8 mouse cellular contexts compared by ENCODE assay signal in the genomic region with DNA sequence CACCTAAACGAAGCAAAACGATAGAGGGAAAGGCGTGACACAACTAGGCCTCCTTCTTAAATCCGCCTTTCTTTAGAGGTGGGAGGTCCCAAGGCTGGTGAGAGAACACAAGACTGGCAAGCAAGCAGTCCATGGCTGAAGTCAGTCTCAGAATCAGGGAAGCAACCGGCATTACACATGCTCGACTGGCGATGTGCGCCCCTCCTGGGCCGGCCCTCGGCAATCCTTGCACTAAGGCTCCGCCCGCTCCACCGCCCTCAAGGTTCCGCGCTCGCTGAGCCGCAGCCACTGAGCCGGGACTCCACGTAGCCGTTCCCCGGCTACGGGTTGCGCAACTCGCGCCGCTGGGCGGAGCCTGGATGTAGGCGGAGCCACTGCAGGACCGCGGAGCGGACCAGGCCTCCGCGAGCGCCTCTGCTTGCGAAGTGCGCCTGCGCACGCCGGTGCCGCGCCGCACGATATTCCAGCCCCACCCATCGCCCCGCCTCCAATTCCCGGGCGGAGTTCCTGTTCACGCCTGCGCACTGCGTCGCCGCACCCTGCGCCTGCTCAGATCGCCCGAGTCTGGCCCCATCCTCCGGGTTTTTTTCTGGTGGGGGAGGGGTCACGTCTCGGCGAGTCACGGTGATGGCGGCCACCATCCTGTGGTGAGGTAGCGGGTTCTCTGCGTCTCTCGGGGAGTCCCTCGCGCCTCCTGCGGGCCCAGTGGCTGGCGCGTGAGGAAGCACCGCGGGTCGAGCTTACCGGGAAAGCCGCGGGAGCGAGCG. TPM values are rescaled to one million over a fixed set of nuclear protein-coding genes. Genes with fewer than 3 reads are reported as not detected.
DNase-seq lines count a peak whose midpoint lies in the region; ATAC-seq and TF ChIP-seq lines count a peak whose summit lies in the region.

Gene Rad23b (plus strand): TSS at position 592 of the 767 bp plus-strand sequence.

- peaks cover 41% of the 10 kb centered on the region for H3K79me2 ChIP-seq in MEL (ENCODE audit: control insufficient read depth, insufficient read depth, low read length, poor library complexity)

- peak within 1 kb of the TSS; percentile 99 for H3K9ac ChIP-seq in MEL (ENCODE audit: control insufficient read depth, low read depth, low read length, poor library complexity, severe bottlenecking)
- peak within 1 kb of the TSS; percentile 98 for H3K9ac ChIP-seq in lung, embryonic 16.5 days (ENCODE audit: low read length)

- H3K9me3 ChIP-seq in MEL (replicated peaks; ENCODE audit: insufficient read depth, low read length): no peaks in the 10 kb centered on the region
- H3K9me3 ChIP-seq in lung, embryonic 16.5 days (ENCODE audit: control insufficient read depth, low read length): no peaks in the 10 kb centered on the region

- peak; percentile 95 for ATAC-seq in hematopoietic stem cell, adult 5-6 weeks (replicated peaks in 1 of 2; ENCODE audit: insufficient read depth in 1 of 2, low FRiP score in 2 of 2, low TSS enrichment in 1 of 2, low read depth in 1 of 2, poor library complexity in 2 of 2, severe bottlenecking in 2 of 2)
- ATAC-seq in lung, embryonic 16.5 days (ENCODE audit: low read depth): peak; percentile 98

- TF ChIP-seq CTCF in MEL (IDR thresholded peaks at IDR 0.05 in 2 of 3, conservative IDR thresholded peaks at IDR 0.05 in 1 of 3; ENCODE audit: control insufficient read depth in 1 of 3, insufficient read depth in 1 of 3, low read depth in 2 of 3, low read length in 3 of 3, poor library complexity in 1 of 3, severe bottlenecking in 1 of 3): no peak
- TF ChIP-seq CTCF in cerebellum, adult 2 months (IDR thresholded peaks at IDR 0.05; ENCODE audit: borderline replicate concordance, insufficient read depth, low read depth, low read length): no peak

- DNase-seq in MEL (ENCODE audit: low read depth, low spot score): peak; percentile 98
- DNase-seq in cerebellum, adult 2 months: peak; percentile 100
- DNase-seq in forelimb bud, embryonic 11.5 days (ENCODE audit: low read depth, low spot score): peak; percentile 100
- peak; percentile 98 for DNase-seq in layer of hippocampus, adult 9-10 months (ENCODE audit: low spot score)
- peak; percentile 99 for DNase-seq in ovary, postnatal 10 days (ENCODE audit: low spot score)
- peak; percentile 99 to 100 for DNase-seq in thymus, postnatal 10 days (ENCODE audit: low spot score in 2 of 2)

- no peak for TF ChIP-seq RAD21 in MEL (IDR thresholded peaks at IDR 0.05; ENCODE audit: low read depth, low read length)

- peak; percentile 66 to 89 for TF ChIP-seq POLR2A in MEL (IDR thresholded peaks at IDR 0.05; ENCODE audit: control insufficient read depth in 1 of 2, insufficient read depth in 1 of 2, low read depth in 1 of 2, low read length in 2 of 2, poor library complexity in 1 of 2)
- peak; percentile 72 for TF ChIP-seq POLR2A in cerebellum, adult 2 months (IDR thresholded peaks at IDR 0.05; ENCODE audit: borderline replicate concordance, insufficient read depth, low read length)

- H3K4me3 ChIP-seq in MEL (ENCODE audit: control insufficient read depth in 1 of 2, insufficient read depth in 1 of 2, low read depth in 2 of 2, low read length in 2 of 2): peak within 1 kb of the TSS; percentile 84 to 99
- peak within 1 kb of the TSS; percentile 94 for H3K4me3 ChIP-seq in cerebellum, adult 2 months (replicated peaks; ENCODE audit: insufficient read depth, low read depth, low read length)
- H3K4me3 ChIP-seq in lung, embryonic 16.5 days (ENCODE audit: low read length): peak within 1 kb of the TSS; percentile 99

- TF ChIP-seq EP300 in MEL (IDR thresholded peaks at IDR 0.05; ENCODE audit: low read depth in 1 of 2, low read length in 2 of 2): peak in 1 of 2 experiments; percentile 10; a peak in 1 of 4 replicates

- H3K27ac ChIP-seq in MEL (ENCODE audit: control insufficient read depth, low read depth, low read length): peak within 1 kb of the TSS; percentile 93
- H3K27ac ChIP-seq in cerebellum, adult 2 months (ENCODE audit: insufficient read depth, low read length): peak within 1 kb of the TSS; percentile 71
- H3K27ac ChIP-seq in lung, embryonic 16.5 days (ENCODE audit: low read length): peak within 1 kb of the TSS; percentile 84

- no peaks in the 10 kb centered on the region for H3K27me3 ChIP-seq in MEL (ENCODE audit: control insufficient read depth in 1 of 2, insufficient read depth in 2 of 2, low read length in 2 of 2)
- no peaks in the 10 kb centered on the region for H3K27me3 ChIP-seq in cerebellum, adult 2 months (ENCODE audit: control insufficient read depth, insufficient read depth, low read length)
- H3K27me3 ChIP-seq in lung, embryonic 16.5 days (ENCODE audit: control insufficient read depth, insufficient read depth, low read depth, low read length): no peaks in the 10 kb centered on the region; the same call in 1 of the 2 replicates

- under 1% methylated on average over 77 of the region's 77 CpGs for WGBS in cerebellum, adult 2 months
- WGBS in lung, embryonic 16.5 days: under 1% methylated on average over 65 of the region's 77 CpGs

- H3K4me2 ChIP-seq in lung, embryonic 16.5 days (ENCODE audit: low read depth, low read length): peak within 1 kb of the TSS; percentile 88

- peaks cover 20 to 24% of the 10 kb centered on the region in 2 experiments for H3K4me1 ChIP-seq in MEL (ENCODE audit: control insufficient read depth in 1 of 2, insufficient read depth in 2 of 2, low read length in 2 of 2)
- H3K4me1 ChIP-seq in cerebellum, adult 2 months (ENCODE audit: control insufficient read depth, insufficient read depth, low read length): no peaks in the 10 kb centered on the region
- peaks cover 21% of the 10 kb centered on the region for H3K4me1 ChIP-seq in lung, embryonic 16.5 days (replicated peaks; ENCODE audit: control insufficient read depth, insufficient read depth, low read length)

- peaks cover 8 to 34% of the 10 kb centered on the region in 2 experiments; a peak in 3 of 4 replicates for H3K36me3 ChIP-seq in MEL (ENCODE audit: control insufficient read depth in 1 of 2, insufficient read depth in 2 of 2, low read length in 2 of 2)
- H3K36me3 ChIP-seq in lung, embryonic 16.5 days (ENCODE audit: control insufficient read depth, insufficient read depth, low read length): no peaks in the 10 kb centered on the region

TF ChIP-seq in MEL, 35 proteins besides CTCF, POLR2A, EP300 and RAD21:
- TF ChIP-seq POLR2AphosphoS2 (IDR thresholded peaks at IDR 0.05; ENCODE audit: low read length) (peak; percentile 61; the same call in 1 of the 2 replicates), TCF12 (IDR thresholded peaks at IDR 0.05; ENCODE audit: low read depth, low read length) (peak; percentile 66; the same call in 1 of the 2 replicates), NRF1 (IDR thresholded peaks at IDR 0.05; ENCODE audit: insufficient read depth, low read depth, low read length, poor library complexity, severe bottlenecking) (peak; percentile 98), MYC (IDR thresholded peaks at IDR 0.05; ENCODE audit: low read depth, low read length) (peak; percentile 64; the same call in 1 of the 2 replicates), MAZ (IDR thresholded peaks at IDR 0.05; ENCODE audit: low read depth, low read length) (peak; percentile 97), MAFK (IDR thresholded peaks at IDR 0.05; ENCODE audit: borderline replicate concordance, low read depth, low read length) (no peak), UBTF (IDR thresholded peaks at IDR 0.05; ENCODE audit: borderline replicate concordance, insufficient read depth, low read depth, low read length) (0 out of 2 replicates have a peak, but pooled peaks have one; percentile 80), USF1 (IDR thresholded peaks at IDR 0.05; ENCODE audit: low read depth, low read length) (no peak), ETS1 (IDR thresholded peaks at IDR 0.05; ENCODE audit: low read depth, low read length) (peak; percentile 25; the same call in 1 of the 2 replicates), CHD2 (IDR thresholded peaks at IDR 0.05; ENCODE audit: low read length) (no peak), KAT2A (conservative IDR thresholded peaks at IDR 0.05; ENCODE audit: low read depth, low read length) (peak; percentile 54; the same call in 1 of the 2 replicates), TAL1 (IDR thresholded peaks at IDR 0.05; ENCODE audit: low read length) (no peak), ZNF384 (IDR thresholded peaks at IDR 0.05; ENCODE audit: low read depth, low read length) (peak; percentile 89), SIN3A (IDR thresholded peaks at IDR 0.05; ENCODE audit: low read length) (0 out of 2 replicates have a peak, but pooled peaks have one; percentile 20), ELF1 (IDR thresholded peaks at IDR 0.05; ENCODE audit: low read depth, low read length) (peak; percentile 56), E2F4 (IDR thresholded peaks at IDR 0.05; ENCODE audit: borderline replicate concordance, low read depth, low read length) (no peak), USF2 (IDR thresholded peaks at IDR 0.05; ENCODE audit: borderline replicate concordance in 1 of 2, insufficient read depth in 1 of 2, low read depth in 1 of 2, low read length in 2 of 2) (no peak), MXI1 (IDR thresholded peaks at IDR 0.05; ENCODE audit: low read depth, low read length) (peak; percentile 37; the same call in 1 of the 2 replicates), HCFC1 (IDR thresholded peaks at IDR 0.05; ENCODE audit: low read depth, low read length) (peak; percentile 78), TBP (IDR thresholded peaks at IDR 0.05; ENCODE audit: low read depth, low read length) (peak; percentile 65), ZKSCAN1 (IDR thresholded peaks at IDR 0.05; ENCODE audit: low read depth, low read length) (no peak), GABPA (IDR thresholded peaks at IDR 0.05; ENCODE audit: low read depth, low read length) (no peak), NELFE (IDR thresholded peaks at IDR 0.05; ENCODE audit: low read depth, low read length) (peak; percentile 76)
TF ChIP-seq in MEL: peak in this region for 15.

RNA-seq across cellular contexts. Expression of gene Rad23b, which starts in this region (rescaled TPM):
- total RNA-seq in MEL (2012; rRNA removed): 193 and 200 TPM in 2 replicates
- polyA plus RNA-seq in MEL (2012; ENCODE audit: insufficient read depth in 1 of 2, insufficient read length in 2 of 2, low read depth in 1 of 2, low replicate concordance in 2 of 2, missing spikeins in 1 of 2): 100 to 1,000 TPM in 1 of 2 experiments, not detected in 1; 270 TPM
- polyA plus RNA-seq in cerebellum, adult 2 months (2012; rRNA removed): 135 and 153 TPM in 2 replicates
- 136 and 180 TPM in 2 replicates for total RNA-seq in hematopoietic stem cell, adult 5-6 weeks (2017)
- 57.8 and 68.7 TPM in 2 replicates for polyA plus RNA-seq in lung, embryonic 16.5 days (2015; fragmentation: Nextera tagmentation; extraction: Ambion mirVana)

Comparison
In these comparisons a context has a peak if more than half of its experiments do, and no peak if none do; other contexts are left out.
1. Peak in every context shown above with its lines: DNase-seq, ATAC-seq, H3K4me3 ChIP-seq and H3K27ac ChIP-seq.